Mouse (Mus musculus) embryonic facial prominence, embryonic 10.5 days (tissue): Measurements from ENCODE around the gene Gm3629. TPM values are rescaled to one million over a fixed set of nuclear protein-coding genes. Genes with fewer than 3 reads are reported as not detected.
"Not testable (repeated sequence)": the region's sequence is repeated elsewhere in the genome, so short reads cannot be mapped to it uniquely, and the experiment has no call there.

Experiments
- DNase-seq: peaks from one replicate; pipeline ENCODE4 v3.0.0-alpha.2; 2017; ENCODE audit warnings: low spot score
- H3K27ac ChIP-seq: fragments of 300-500 bp; sonication (generic); replicated peaks from 2 replicates; pipeline ENCODE4 v1.5.1; 2016; ENCODE audit warnings: mild to moderate bottlenecking
- H3K27me3 ChIP-seq: fragments of 300-500 bp; sonication (generic); replicated peaks from 2 replicates; pipeline ENCODE4 v1.6.1; 2016; ENCODE audit warnings: low read depth, mild to moderate bottlenecking; ENCODE audit not compliant: poor library complexity, severe bottlenecking
- H3K36me3 ChIP-seq: fragments of 300-500 bp; sonication (generic); replicated peaks from 2 replicates; pipeline ENCODE4 v1.6.1; 2016; ENCODE audit warnings: mild to moderate bottlenecking, moderate library complexity
- H3K4me1 ChIP-seq: fragments of 300-500 bp; sonication (generic); 2 replicates; pipeline ENCODE4 v1.6.1; 2016
- H3K4me3 ChIP-seq: fragments of 300-500 bp; sonication (generic); 2 replicates; pipeline ENCODE4 v1.5.1; 2016; ENCODE audit warnings: mild to moderate bottlenecking, moderate library complexity
- H3K9me3 ChIP-seq: fragments of 300-500 bp; sonication (generic); 2 replicates; pipeline ENCODE4 v1.6.1; 2016; ENCODE audit warnings: mild to moderate bottlenecking
- WGBS: fragments of 180-500 bp; shearing (Covaris S2); methylation state at CpG from one replicate; pipeline ENCODE4 v1.1.7; 2016; 5-methylcytosine and 5-hydroxymethylcytosine counted together
- polyA plus RNA-seq: library from polyadenylated mRNA; unstranded; fragments of >200 nt; fragmentation: Nextera tagmentation; extraction: Ambion mirVana; gene quantifications from 2 replicates; pipeline ENCODE4 v1.2.1, GENCODE M21; 2016

Gene Gm3629
- 0.39 TPM in 1 of 2 replicates, not detected in the other for polyA plus RNA-seq

- not testable (repeated sequence) for H3K9me3 ChIP-seq, H3K27ac ChIP-seq, DNase-seq, H3K4me3 ChIP-seq, H3K36me3 ChIP-seq, H3K4me1 ChIP-seq, H3K27me3 ChIP-seq
- WGBS, result 18% methylated on average over 1 of the region's 2 CpGs
Measured at GRCm38 (mm10) chr14:6590513-6590912, at the start of gene Gm3629. TSS of gene Gm3629 (minus strand) at chr14:6590613.

GRCm38 (mm10) chr14:6622318-6622717, 31.9 kb upstream of the Gm3629 start, which contains the start of gene Gm3460:
TSS of gene Gm3460 (minus strand) at chr14:6622418.
- H3K9me3 ChIP-seq, H3K27me3 ChIP-seq, H3K4me1 ChIP-seq, H3K36me3 ChIP-seq, H3K4me3 ChIP-seq, DNase-seq, H3K27ac ChIP-seq: not testable (repeated sequence)
- 73% methylated on average over 1 of the region's 2 CpGs for WGBS

GRCm38 (mm10) chr14:6606436-6606835, 16.0 kb upstream of the Gm3629 start:
- not testable (repeated sequence) for H3K4me3 ChIP-seq
- no CpG with 5 or more reads among the region's 1 CpGs for WGBS

GRCm38 (mm10) chr14:6605004-6605403, 14.6 kb upstream of the Gm3629 start:
- DNase-seq, result peak; percentile 77
- not testable (repeated sequence) for H3K4me1 ChIP-seq, H3K9me3 ChIP-seq, H3K27me3 ChIP-seq, H3K36me3 ChIP-seq
- 3% methylated on average over 19 of the region's 20 CpGs for WGBS
- Histone ChIP-seq H3K27ac (peak overlapping the region; percentile 57; the same call in 1 of the 2 replicates), H3K4me3 (peak overlapping the region; percentile 54)

More at GRCm38 (mm10) chr14:6606436-6606835, 16.0 kb upstream of the Gm3629 start:
- not testable (repeated sequence) for H3K36me3 ChIP-seq, H3K27me3 ChIP-seq, H3K27ac ChIP-seq, H3K4me1 ChIP-seq, DNase-seq, H3K9me3 ChIP-seq

GRCm38 (mm10) chr14:6604551-6604950, 14.1 kb upstream of the Gm3629 start:
- peak; percentile 32 for DNase-seq
- not testable (repeated sequence) for H3K36me3 ChIP-seq, H3K9me3 ChIP-seq, H3K27me3 ChIP-seq, H3K4me1 ChIP-seq
- peak overlapping the region; percentile 57; the same call in 1 of the 2 replicates for H3K27ac ChIP-seq
- WGBS, result 6% methylated on average over 18 of the region's 20 CpGs
- H3K4me3 ChIP-seq, result peak overlapping the region; percentile 54

GRCm38 (mm10) chr14:6537190-6537589, 53.2 kb downstream of the Gm3629 start, which contains the start of gene Gm8356:
TSS of gene Gm8356 (minus strand) at chr14:6537290.
- H3K4me3 ChIP-seq, H3K27ac ChIP-seq, H3K36me3 ChIP-seq, DNase-seq, H3K4me1 ChIP-seq, H3K27me3 ChIP-seq, H3K9me3 ChIP-seq: not testable (repeated sequence)
- WGBS, result 69% methylated on average over 1 of the region's 2 CpGs

Other genes with a start within 250 kb of the Gm3629 start
- gene Gm3618, start 246.9 kb downstream of the Gm3629 start, polyA plus RNA-seq, result not detected in 2 replicates
- gene Gm16440, start 200.3 kb downstream of the Gm3629 start, polyA plus RNA-seq, result not detected in 2 replicates
- gene Gm3591, start 178.1 kb downstream of the Gm3629 start, polyA plus RNA-seq, result 1.8 and 2.1 TPM in 2 replicates
- gene Gm3594, start 146.0 kb downstream of the Gm3629 start, polyA plus RNA-seq, result not detected in 2 replicates
- gene Gm8356, start 53.3 kb downstream of the Gm3629 start, polyA plus RNA-seq, result not detected in 2 replicates
- gene Gm3460, start 31.8 kb upstream of the Gm3629 start, polyA plus RNA-seq, result not detected in 2 replicates
- not detected in 2 replicates for gene Gm10251, start 93.6 kb upstream of the Gm3629 start, polyA plus RNA-seq
- gene Gm8050, start 129.6 kb upstream of the Gm3629 start, polyA plus RNA-seq, result not detected in 2 replicates
- 4.9 and 6.1 TPM in 2 replicates for gene Gm3636, start 151.7 kb upstream of the Gm3629 start, polyA plus RNA-seq
- not detected in 2 replicates for gene Gm8362, start 183.8 kb upstream of the Gm3629 start, polyA plus RNA-seq
- gene Gm3642, start 249.7 kb upstream of the Gm3629 start, polyA plus RNA-seq, result 0.09 TPM in 1 of 2 replicates, not detected in the other